ENCODE assay signal across 10 mouse cellular contexts in the genomic region with DNA sequence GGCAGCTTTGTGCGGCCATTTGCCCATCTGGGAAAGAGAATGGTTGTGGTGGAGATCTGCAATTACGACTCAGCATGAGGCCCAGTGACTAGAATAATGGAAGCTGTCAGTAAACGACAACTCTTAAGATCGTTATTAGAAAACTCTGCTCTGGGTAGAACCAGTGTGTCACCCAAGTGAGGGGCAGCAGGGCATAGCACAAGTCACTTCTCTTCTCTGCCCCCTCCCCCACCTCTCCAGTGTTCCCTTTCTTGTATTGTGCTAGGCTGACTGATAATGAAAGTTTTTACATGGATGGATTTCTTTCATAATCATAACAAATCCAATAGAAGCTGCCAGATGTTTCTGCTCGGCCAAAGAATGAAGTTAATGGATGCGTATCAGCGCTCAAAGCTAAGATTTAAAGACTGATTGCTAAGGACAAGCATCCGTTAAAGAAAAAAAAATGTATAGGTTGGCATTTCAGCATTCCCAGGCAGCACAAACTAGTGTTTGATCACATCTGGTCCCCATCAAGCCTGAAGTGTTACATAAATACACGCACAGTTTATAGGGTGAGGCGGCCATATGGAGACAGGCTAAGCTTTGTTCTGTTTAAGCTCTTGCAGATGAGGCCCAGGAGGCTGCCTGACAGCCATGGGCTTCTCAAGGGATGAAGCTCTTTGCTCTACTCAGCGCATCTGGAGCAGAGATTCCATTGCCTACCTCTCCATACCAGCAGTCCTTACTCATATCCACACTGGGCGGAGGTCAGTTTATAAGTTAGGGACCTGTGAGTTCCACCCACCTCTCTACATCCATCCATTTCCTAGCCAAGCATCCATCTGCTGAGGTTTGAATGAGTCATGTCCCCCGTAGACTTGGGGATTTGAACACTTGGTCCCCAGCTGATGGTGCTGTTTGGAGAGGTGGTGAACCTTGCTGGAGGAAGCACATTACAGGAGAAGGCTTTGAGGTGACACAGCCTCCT.
DNase-seq lines count a peak whose midpoint lies in the region; ATAC-seq lines count a peak whose summit lies in the region.
"Had no signal": no experiment of that assay in that cellular context is flagged by ENCODE, and none has a peak within 500 bp of the region (broad histone marks: within the 10 kb centered on the region; RNA-seq: fewer than 3 reads in every experiment).

No protein-coding gene starts in this region.

- peaks cover 4% of the 10 kb centered on the region; the same call in 1 of the 2 replicates for H3K4me1 ChIP-seq in heart, embryonic 13.5 days
- H3K4me1 ChIP-seq in forebrain, embryonic 16.5 days (replicated peaks; ENCODE audit: control insufficient read depth, insufficient read depth, low read length), result no peaks in the 10 kb centered on the region
- peaks cover 6% of the 10 kb centered on the region; the same call in 1 of the 2 replicates for H3K4me1 ChIP-seq in heart, embryonic 10.5 days

- no peak overlapping the region for H3K4me3 ChIP-seq in heart, embryonic 13.5 days
- no peak overlapping the region for H3K4me3 ChIP-seq in forebrain, embryonic 16.5 days (replicated peaks; ENCODE audit: low read length)
- H3K4me3 ChIP-seq in heart, embryonic 10.5 days, result no peak overlapping the region

- no peaks in the 10 kb centered on the region for H3K9me3 ChIP-seq in heart, embryonic 13.5 days
- H3K9me3 ChIP-seq in forebrain, embryonic 16.5 days (ENCODE audit: control insufficient read depth, low read length), result no peaks in the 10 kb centered on the region
- H3K9me3 ChIP-seq in heart, embryonic 10.5 days, result no peaks in the 10 kb centered on the region

- no peak for ATAC-seq in heart, embryonic 13.5 days (ENCODE audit: extremely low read depth, insufficient number of reproducible peaks, low FRiP score, low TSS enrichment)
- ATAC-seq in forebrain, embryonic 16.5 days, result peak; percentile 54; the same call in 1 of the 2 replicates
- no peak for ATAC-seq in megakaryocyte progenitor cell, adult 5-6 weeks (replicated peaks; ENCODE audit: poor library complexity)

- H3K27ac ChIP-seq in heart, embryonic 13.5 days (replicated peaks), result peak overlapping the region; percentile 39; the same call in 1 of the 2 replicates
- H3K27ac ChIP-seq in forebrain, embryonic 16.5 days (ENCODE audit: low read length), result 0 out of 2 replicates have a peak overlapping the region, but pooled peaks have one; percentile 8
- H3K27ac ChIP-seq in heart, embryonic 10.5 days, result no peak overlapping the region

- no peak overlapping the region for H3K4me2 ChIP-seq in heart, embryonic 13.5 days
- H3K4me2 ChIP-seq in forebrain, embryonic 16.5 days (ENCODE audit: low read length), result no peak overlapping the region

- H3K36me3 ChIP-seq in heart, embryonic 13.5 days, result no peaks in the 10 kb centered on the region
- H3K36me3 ChIP-seq in forebrain, embryonic 16.5 days (ENCODE audit: control insufficient read depth, insufficient read depth), result no peaks in the 10 kb centered on the region
- H3K36me3 ChIP-seq in heart, embryonic 10.5 days, result no peaks in the 10 kb centered on the region

- no peaks in the 10 kb centered on the region for H3K27me3 ChIP-seq in heart, embryonic 13.5 days (replicated peaks)
- no peaks in the 10 kb centered on the region for H3K27me3 ChIP-seq in forebrain, embryonic 16.5 days (replicated peaks; ENCODE audit: control insufficient read depth, insufficient read depth, low read length)
- no peaks in the 10 kb centered on the region for H3K27me3 ChIP-seq in heart, embryonic 10.5 days (ENCODE audit: insufficient read depth, poor library complexity, severe bottlenecking)

- no peak overlapping the region for H3K9ac ChIP-seq in heart, embryonic 13.5 days
- no peak overlapping the region for H3K9ac ChIP-seq in forebrain, embryonic 16.5 days (replicated peaks; ENCODE audit: low read depth, low read length)

- WGBS in heart, embryonic 13.5 days, result 56% methylated on average over 13 of the region's 13 CpGs
- WGBS in forebrain, embryonic 16.5 days, result 55% methylated on average over 13 of the region's 13 CpGs
- WGBS in heart, embryonic 10.5 days, result 55% methylated on average over 13 of the region's 13 CpGs

- DNase-seq in heart, adult 9 months (ENCODE audit: low spot score in 2 of 2), result no peak
- peak; percentile 89 for DNase-seq in NIH3T3 (ENCODE audit: low read depth)
- peak; percentile 91 for DNase-seq in mesoderm, embryonic 11.5 days (ENCODE audit: low read depth, low spot score)
- no peak for DNase-seq in ovary, postnatal 10 days (ENCODE audit: low spot score)
- DNase-seq in heart, embryonic 10.5 days (ENCODE audit: low spot score), result no peak
- DNase-seq: heart, postnatal 14 days; thymus, postnatal 36 days had no signal

Comparison
In these comparisons a context has a peak if more than half of its experiments do, and no peak if none do; other contexts are left out.
1. DNase-seq: peak in NIH3T3 (single experiment) and mesoderm, embryonic 11.5 days (single experiment); none in heart, adult 9 months (0 of 2), ovary, postnatal 10 days (single experiment) and heart, embryonic 10.5 days (single experiment).